Mouse (Mus musculus) frontal cortex, adult 2 months (tissue): Measurements from ENCODE around the gene Prickle2. TPM values are rescaled to one million over a fixed set of nuclear protein-coding genes. Genes with fewer than 3 reads are reported as not detected.

ENCODE experiments used
- DNase-seq, 2 experiments: peaks; one replicate each; pipeline ENCODE4 v3.0.0; 2022; ENCODE audit warnings: low spot score in 1 of 2; ENCODE audit errors: extremely low spot score in 1 of 2
- polyA plus RNA-seq: library from polyadenylated mRNA; depleted of rRNA; stranded (reverse); fragments of >200 nt; gene quantifications from 2 replicates; pipeline ENCODE4 v1.2.3, GENCODE M21; 2012; rRNA removed

Prickle2 gene
- 53.5 and 57.3 TPM in 2 replicates for polyA plus RNA-seq

GRCm38 (mm10) chr6:92706145-92706466, at the start of gene Prickle2:
TSS of gene Prickle2 (minus strand) at chr6:92706155.
- peak; percentile 43 to 68 for DNase-seq

- no peak for DNase-seq
Observed at GRCm38 (mm10) chr6:92752737-92753136, 46.8 kb upstream of the Prickle2 start.

- peak; percentile 39 to 71 for DNase-seq
Observed at GRCm38 (mm10) chr6:92749420-92749819, 43.5 kb upstream of the Prickle2 start.

- peak; percentile 67 to 95 for DNase-seq
Observed at GRCm38 (mm10) chr6:92743605-92744004, 37.6 kb upstream of the Prickle2 start.

- DNase-seq = no peak
Observed at GRCm38 (mm10) chr6:92737116-92737515, 31.2 kb upstream of the Prickle2 start.

GRCm38 (mm10) chr6:92733651-92734050, 27.7 kb upstream of the Prickle2 start:
- DNase-seq = no peak

GRCm38 (mm10) chr6:92728514-92728913, 22.6 kb upstream of the Prickle2 start:
- peak; percentile 22 to 57 for DNase-seq

- peak; percentile 87 to 98 for DNase-seq
Observed at GRCm38 (mm10) chr6:92728084-92728483, 22.1 kb upstream of the Prickle2 start.

GRCm38 (mm10) chr6:92727351-92727986, 21.5 kb upstream of the Prickle2 start:
- DNase-seq = peak in 1 of 2 experiments; percentile 36

- DNase-seq = no peak
Observed at GRCm38 (mm10) chr6:92726121-92726520, 20.2 kb upstream of the Prickle2 start.

GRCm38 (mm10) chr6:92724394-92724793, 18.4 kb upstream of the Prickle2 start:
- DNase-seq = no peak

GRCm38 (mm10) chr6:92715806-92716205, 9.9 kb upstream of the Prickle2 start:
- no peak for DNase-seq

- DNase-seq = no peak
Observed at GRCm38 (mm10) chr6:92714748-92715147, 8.8 kb upstream of the Prickle2 start.

- DNase-seq = no peak
Observed at GRCm38 (mm10) chr6:92708137-92708536, 2.2 kb upstream of the Prickle2 start.

GRCm38 (mm10) chr6:92705353-92706144, 406 bp downstream of the Prickle2 start:
- no peak for DNase-seq

- DNase-seq = peak in 1 of 2 experiments; percentile 38
Observed at GRCm38 (mm10) chr6:92704810-92705209, 1.1 kb downstream of the Prickle2 start.

GRCm38 (mm10) chr6:92699491-92700209, 6.3 kb downstream of the Prickle2 start:
- no peak for DNase-seq

- no peak for DNase-seq
Observed at GRCm38 (mm10) chr6:92697807-92698206, 8.1 kb downstream of the Prickle2 start.

- DNase-seq = no peak
Observed at GRCm38 (mm10) chr6:92687317-92687716, 18.6 kb downstream of the Prickle2 start.

- DNase-seq = no peak
Observed at GRCm38 (mm10) chr6:92674394-92674925, 31.5 kb downstream of the Prickle2 start.

GRCm38 (mm10) chr6:92670518-92671147, 35.3 kb downstream of the Prickle2 start:
- peak in 1 of 2 experiments; percentile 36 for DNase-seq
